Mouse (Mus musculus): Measurements from ENCODE around the gene Cnot2. TPM values are rescaled to one million over a fixed set of nuclear protein-coding genes. Genes with fewer than 3 reads are reported as not detected.

Cnot2 gene
- polyA plus RNA-seq, 1 experiment from 2014 or later = 82.5 TPM

GRCm38 (mm10) chr10:116505303-116506014 is 75.9 kb downstream of the Cnot2 start:
- Histone ChIP-seq H3K36me3 (peaks cover 3% of the 10 kb centered on the region; the same call in 1 of the 2 replicates), H3K27ac (no peak overlapping the region), H3K4me1 (no peaks in the 10 kb centered on the region), H3K9me3 (no peaks in the 10 kb centered on the region), H3K27me3 (ENCODE audit: insufficient read depth, poor library complexity, severe bottlenecking) (no peaks in the 10 kb centered on the region), H3K4me3 (no peak overlapping the region)
- no peak for DNase-seq (ENCODE audit: low spot score)
- 89% methylated on average over 7 of the region's 7 CpGs for WGBS

DNA sequence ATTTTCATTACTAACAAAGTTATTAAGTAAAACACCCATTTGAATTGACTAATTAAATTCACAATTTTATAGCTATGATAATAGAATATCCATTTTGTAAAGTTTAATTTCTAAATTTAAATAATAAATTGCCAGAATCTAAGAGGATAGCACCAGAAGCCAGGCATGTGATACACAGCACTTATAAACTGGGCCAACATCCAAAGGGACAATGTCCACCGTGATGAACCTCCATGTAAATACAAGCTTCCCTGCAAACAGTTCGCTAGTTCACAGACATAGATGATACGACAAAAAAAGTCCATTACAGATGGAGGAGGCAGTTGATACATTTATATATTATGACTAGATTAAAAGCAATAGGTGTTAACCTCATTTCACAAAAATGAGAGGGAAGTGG is 88.5 kb downstream of the Cnot2 start:
- no peak for DNase-seq (ENCODE audit: low spot score)
- H3K4me3 ChIP-seq = no peak overlapping the region
- no peaks in the 10 kb centered on the region for H3K27me3 ChIP-seq (ENCODE audit: insufficient read depth, poor library complexity, severe bottlenecking)
- H3K36me3 ChIP-seq = peaks cover 55% of the 10 kb centered on the region
- H3K27ac ChIP-seq = no peak overlapping the region
- no peaks in the 10 kb centered on the region for H3K4me1 ChIP-seq
- WGBS = 97% methylated on average over 3 of the region's 3 CpGs
- no peaks in the 10 kb centered on the region for H3K9me3 ChIP-seq

GRCm38 (mm10) chr10:116486895-116487747 is 94.2 kb downstream of the Cnot2 start:
- Histone ChIP-seq H3K9me3 (no peaks in the 10 kb centered on the region), H3K27me3 (ENCODE audit: insufficient read depth, poor library complexity, severe bottlenecking) (no peaks in the 10 kb centered on the region), H3K4me3 (no peak overlapping the region), H3K27ac (no peak overlapping the region), H3K4me1 (no peaks in the 10 kb centered on the region), H3K36me3 (peaks cover 49% of the 10 kb centered on the region)
- 93% methylated on average over 10 of the region's 10 CpGs for WGBS
- no peak for DNase-seq (ENCODE audit: low spot score)

DNA sequence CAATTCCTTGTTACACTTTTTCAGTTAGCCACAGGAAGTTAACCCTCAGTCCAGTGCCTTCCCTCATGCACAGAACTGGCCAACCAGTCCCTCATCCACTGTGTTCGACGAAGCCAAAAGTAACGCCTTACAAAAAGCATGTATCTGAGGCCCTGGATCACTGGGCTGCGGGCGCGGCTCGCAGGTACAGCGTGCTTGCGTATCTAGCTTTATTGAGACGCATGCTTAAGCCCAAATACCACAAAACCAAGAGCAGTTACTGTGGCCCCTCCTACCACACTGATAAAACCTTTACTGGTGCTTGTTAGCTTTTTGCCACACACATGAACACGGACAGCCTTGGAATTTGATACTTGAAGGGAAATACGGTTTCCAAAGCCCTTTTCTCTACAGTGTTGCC is 99.4 kb downstream of the Cnot2 start:
- DNase-seq (ENCODE audit: low spot score) = no peak
- Histone ChIP-seq H3K36me3 (peaks cover 34% of the 10 kb centered on the region), H3K27me3 (ENCODE audit: insufficient read depth, poor library complexity, severe bottlenecking) (no peaks in the 10 kb centered on the region), H3K9me3 (no peaks in the 10 kb centered on the region), H3K4me1 (no peaks in the 10 kb centered on the region), H3K27ac (no peak overlapping the region), H3K4me3 (no peak overlapping the region)
- 89% methylated on average over 12 of the region's 12 CpGs for WGBS

DNA sequence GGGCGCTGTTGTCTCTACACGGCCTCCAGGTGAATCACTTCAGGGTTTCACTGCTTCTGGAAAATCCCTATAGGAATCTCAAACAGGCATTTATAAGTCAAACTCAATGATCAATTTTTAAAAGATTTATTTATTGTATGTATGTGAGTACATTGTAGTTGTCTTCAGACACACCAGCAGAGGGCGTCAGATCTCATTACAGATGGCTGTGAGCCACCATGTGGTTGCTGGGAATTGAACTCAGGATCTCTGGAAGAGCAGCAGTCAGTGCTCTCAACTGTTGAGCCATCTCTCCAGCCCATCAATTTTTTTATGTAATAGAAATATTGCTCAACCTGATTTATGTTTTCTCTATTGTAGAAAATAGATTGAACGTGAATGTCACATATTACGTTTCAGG is 100.3 kb downstream of the Cnot2 start:
- Histone ChIP-seq H3K4me3 (no peak overlapping the region), H3K36me3 (peaks cover 27% of the 10 kb centered on the region), H3K27ac (no peak overlapping the region), H3K4me1 (no peaks in the 10 kb centered on the region), H3K27me3 (ENCODE audit: insufficient read depth, poor library complexity, severe bottlenecking) (no peaks in the 10 kb centered on the region), H3K9me3 (no peaks in the 10 kb centered on the region)
- WGBS = 89% methylated on average over 5 of the region's 5 CpGs
- no peak for DNase-seq (ENCODE audit: low spot score)

DNA sequence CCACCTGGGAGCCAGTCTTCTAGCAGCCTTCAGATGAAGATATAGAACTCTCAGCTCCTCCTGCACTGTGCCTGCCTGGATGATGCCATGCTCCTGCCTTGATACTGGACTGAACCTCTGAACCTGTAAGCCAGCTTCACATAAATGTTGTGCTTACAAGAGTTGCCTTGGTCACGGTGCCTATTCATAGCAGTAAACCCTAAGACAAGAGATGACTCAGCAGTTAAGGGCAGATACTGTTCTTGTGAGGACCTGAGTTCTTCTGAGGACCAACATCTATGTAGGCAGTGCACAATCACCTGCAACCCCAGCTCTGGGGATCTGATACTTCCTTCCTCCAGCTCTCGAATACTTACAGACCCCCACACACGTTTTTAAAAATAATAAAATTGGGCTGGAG is 104.8 kb downstream of the Cnot2 start:
- WGBS = 94% methylated on average over 3 of the region's 3 CpGs
- Histone ChIP-seq H3K27ac (no peak overlapping the region), H3K27me3 (ENCODE audit: insufficient read depth, poor library complexity, severe bottlenecking) (no peaks in the 10 kb centered on the region), H3K36me3 (no peaks in the 10 kb centered on the region), H3K9me3 (no peaks in the 10 kb centered on the region), H3K4me3 (no peak overlapping the region), H3K4me1 (peaks cover 10% of the 10 kb centered on the region)
- DNase-seq (ENCODE audit: low spot score) = no peak

DNA sequence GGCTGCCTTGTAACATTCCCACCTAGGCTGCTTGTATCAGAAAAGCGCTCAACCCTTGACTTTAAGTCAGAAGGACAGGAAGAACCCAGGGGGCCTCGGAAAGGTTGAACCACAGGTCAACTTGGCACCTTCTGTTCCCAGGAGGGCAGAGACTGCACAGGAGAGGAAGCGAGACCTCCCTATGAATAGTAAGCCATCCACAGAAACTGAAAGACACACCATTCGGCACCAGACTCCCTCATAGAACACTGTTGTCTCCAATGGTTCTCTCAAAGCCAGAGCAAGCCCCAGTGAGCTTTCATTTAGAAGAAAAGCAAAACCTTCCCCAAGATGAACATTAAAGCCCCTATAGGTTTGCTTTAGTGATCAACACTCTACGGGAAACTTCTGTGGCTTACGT is 105.6 kb downstream of the Cnot2 start:
- no peak overlapping the region for H3K4me3 ChIP-seq
- DNase-seq (ENCODE audit: low spot score) = no peak
- H3K27me3 ChIP-seq (ENCODE audit: insufficient read depth, poor library complexity, severe bottlenecking) = no peaks in the 10 kb centered on the region
- H3K36me3 ChIP-seq = no peaks in the 10 kb centered on the region
- 74% methylated on average over 6 of the region's 6 CpGs for WGBS
- H3K27ac ChIP-seq = no peak overlapping the region
- no peaks in the 10 kb centered on the region for H3K9me3 ChIP-seq
- peaks cover 10% of the 10 kb centered on the region for H3K4me1 ChIP-seq

- 5% methylated on average over 88 of the region's 92 CpGs for WGBS
- no peak for DNase-seq (ENCODE audit: low spot score)
- peaks cover 10% of the 10 kb centered on the region for H3K4me1 ChIP-seq
Measured at GRCm38 (mm10) chr10:116473759-116474549, 107.4 kb downstream of the Cnot2 start, which contains the start of gene Kcnmb4. TSS of gene Kcnmb4 (minus strand) at chr10:116473878.

DNA sequence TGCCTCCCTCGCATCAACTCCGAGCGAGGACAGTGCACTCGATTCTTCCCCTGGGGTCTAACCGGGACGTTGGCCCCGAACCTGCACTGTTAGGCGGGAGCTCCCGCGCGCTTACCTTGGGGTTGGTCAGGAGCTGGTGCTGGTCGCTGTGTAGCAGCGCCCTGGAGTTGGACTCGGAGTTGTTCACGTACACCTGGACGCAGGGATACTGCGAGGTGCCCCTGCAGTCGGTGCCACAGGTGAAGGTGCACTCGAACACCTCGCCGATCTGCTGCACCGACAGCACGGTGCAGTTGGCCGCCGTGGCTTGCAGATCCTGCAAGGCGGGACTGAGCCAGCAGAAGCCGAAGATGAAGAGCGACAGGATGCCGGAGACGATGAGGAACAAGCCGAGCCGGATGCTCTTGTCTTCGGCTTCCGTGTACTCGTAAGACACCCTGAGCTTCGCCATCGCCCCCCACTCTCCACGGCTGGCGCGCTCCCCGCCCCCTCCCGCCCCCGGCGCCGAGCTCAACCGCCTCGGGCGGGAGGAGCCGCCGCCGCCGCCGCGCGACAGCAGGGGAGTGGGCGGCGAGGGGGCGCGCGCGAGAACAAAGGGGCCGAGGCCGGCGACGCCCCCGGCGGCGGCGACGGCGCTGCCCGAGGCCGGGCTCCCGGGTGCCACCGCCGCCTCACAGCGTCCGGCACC is 108.1 kb downstream of the Cnot2 start:
- Histone ChIP-seq H3K27me3 (ENCODE audit: insufficient read depth, poor library complexity, severe bottlenecking) (no peaks in the 10 kb centered on the region), H3K36me3 (no peaks in the 10 kb centered on the region), H3K4me3 (peak overlapping the region; percentile 77), H3K27ac (peak overlapping the region; percentile 86), H3K9me3 (no peaks in the 10 kb centered on the region), H3K4me1 (peaks cover 10% of the 10 kb centered on the region)
- WGBS = 1% methylated on average over 47 of the region's 78 CpGs
- no peak for DNase-seq (ENCODE audit: low spot score)

More at GRCm38 (mm10) chr10:116473759-116474549, 107.4 kb downstream of the Cnot2 start, which contains the start of gene Kcnmb4:
- H3K27me3 ChIP-seq (ENCODE audit: insufficient read depth, poor library complexity, severe bottlenecking) = no peaks in the 10 kb centered on the region
- H3K9me3 ChIP-seq = no peaks in the 10 kb centered on the region
- peak within 1 kb of the TSS; percentile 86 for H3K27ac ChIP-seq
- H3K36me3 ChIP-seq = no peaks in the 10 kb centered on the region
- peak within 1 kb of the TSS; percentile 77 for H3K4me3 ChIP-seq

- Histone ChIP-seq H3K4me1 (peaks cover 10% of the 10 kb centered on the region), H3K36me3 (no peaks in the 10 kb centered on the region), H3K4me3 (peak overlapping the region; percentile 77), H3K9me3 (no peaks in the 10 kb centered on the region), H3K27ac (peak overlapping the region; percentile 86), H3K27me3 (ENCODE audit: insufficient read depth, poor library complexity, severe bottlenecking) (no peaks in the 10 kb centered on the region)
- WGBS = 8% methylated on average over 5 of the region's 5 CpGs
- DNase-seq (ENCODE audit: low spot score) = no peak
Measured at GRCm38 (mm10) chr10:116472579-116472978, 108.7 kb downstream of the Cnot2 start.

DNA sequence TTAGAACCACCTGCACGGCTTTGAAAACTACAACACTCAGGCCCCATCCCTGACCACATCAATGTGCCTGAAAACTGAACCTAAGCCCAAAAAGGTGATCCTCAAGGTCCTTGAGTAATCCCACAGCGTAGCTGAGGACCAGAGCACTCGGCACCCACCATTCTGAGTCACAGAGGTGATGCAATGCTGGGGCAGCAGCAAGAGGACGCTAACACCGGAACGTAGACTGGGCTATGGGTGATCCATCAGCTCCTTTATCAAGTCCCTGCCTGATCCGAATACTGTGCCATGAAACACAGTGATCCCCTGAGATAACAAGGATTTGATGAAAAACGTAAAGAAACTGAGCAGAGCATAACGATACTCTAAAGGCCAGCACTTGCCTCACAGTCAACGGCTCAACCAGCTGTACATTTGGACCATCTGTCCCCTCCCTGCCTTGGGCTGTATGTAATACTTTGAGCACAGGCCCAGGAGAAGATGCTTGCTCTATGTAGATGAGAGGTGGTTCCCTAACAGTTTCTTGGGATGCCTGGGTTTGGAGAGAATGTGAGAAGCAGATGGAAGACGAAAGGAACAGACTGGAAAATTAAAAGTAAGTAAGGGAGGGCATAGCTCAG is 110.9 kb downstream of the Cnot2 start:
- WGBS = 86% methylated on average over 11 of the region's 11 CpGs
- H3K4me1 ChIP-seq = peaks cover 10% of the 10 kb centered on the region
- no peak overlapping the region for H3K4me3 ChIP-seq
- no peaks in the 10 kb centered on the region for H3K36me3 ChIP-seq
- DNase-seq (ENCODE audit: low spot score) = no peak
- no peaks in the 10 kb centered on the region for H3K27me3 ChIP-seq (ENCODE audit: insufficient read depth, poor library complexity, severe bottlenecking)
- no peaks in the 10 kb centered on the region for H3K9me3 ChIP-seq
- H3K27ac ChIP-seq = no peak overlapping the region

- no peaks in the 10 kb centered on the region for H3K9me3 ChIP-seq
- no peak overlapping the region for H3K4me3 ChIP-seq
- H3K27me3 ChIP-seq (ENCODE audit: insufficient read depth, poor library complexity, severe bottlenecking) = no peaks in the 10 kb centered on the region
- WGBS = 78% methylated on average over 5 of the region's 5 CpGs
- H3K27ac ChIP-seq = no peak overlapping the region
- H3K36me3 ChIP-seq = no peaks in the 10 kb centered on the region
- H3K4me1 ChIP-seq = peaks cover 10% of the 10 kb centered on the region
- no peak for DNase-seq (ENCODE audit: low spot score)
Measured at GRCm38 (mm10) chr10:116468094-116468493, 113.2 kb downstream of the Cnot2 start.

Measured in heart, embryonic 10.5 days (tissue).